Mouse (Mus musculus) CH12.LX (cell line): ENCODE measurements at regions not wholly inside any gene's neighbourhood (a gene's known extent, or its start where the extent isn't known, plus 50 kb on each side); places are given as distances from the start of the nearest gene placed in this dataset.

ENCODE experiments used
- DNase-seq: peaks from one replicate; pipeline ENCODE4 v3.0.0-alpha.2; 2013; ENCODE audit errors: extremely low read depth
- H3K27ac ChIP-seq: 2 replicates; pipeline ENCODE4 v1.5.1; 2012; ENCODE audit warnings: low read depth, mild to moderate bottlenecking, control low read depth, moderate library complexity; ENCODE audit not compliant: insufficient read depth
- H3K27me3 ChIP-seq: replicated peaks from 2 replicates; pipeline ENCODE3; 2012; ENCODE audit warnings: inconsistent platforms
- H3K36me3 ChIP-seq, 2 experiments: replicated peaks in 1 of 2; 2 replicates each; pipeline versions ENCODE3 to v1.6.1; 2012; ENCODE audit warnings: inconsistent platforms in 1 of 2, low read length in 1 of 2, mild to moderate bottlenecking in 1 of 2, mixed read lengths in 1 of 2, moderate library complexity in 1 of 2; ENCODE audit not compliant: control insufficient read depth in 1 of 2, insufficient read depth in 1 of 2
- H3K4me1 ChIP-seq, 2 experiments: 2 replicates each; pipeline ENCODE4 v1.6.1; 2012; ENCODE audit warnings: inconsistent platforms in 1 of 2, moderate library complexity in 1 of 2; ENCODE audit not compliant: insufficient read depth in 2 of 2, control insufficient read depth in 1 of 2
- H3K4me2 ChIP-seq: 2 replicates; pipeline ENCODE4 v1.6.1; 2012; ENCODE audit warnings: low read depth, mild to moderate bottlenecking, control low read depth; ENCODE audit not compliant: poor library complexity, insufficient read depth, severe bottlenecking
- H3K4me3 ChIP-seq, 3 experiments: fragments of 150-350 bp in 1 of 3; sonication (generic) in 1 of 3; replicated peaks in 1 of 3; 2 replicates each; pipeline versions ENCODE3 to v1.5.1; 2011 to 2012; ENCODE audit warnings: low read depth in 2 of 3, low read length in 2 of 3, mild to moderate bottlenecking in 2 of 3, moderate library complexity in 2 of 3, control low read depth in 1 of 3, improper control_type of control experiment in 1 of 3, inconsistent platforms in 1 of 3, mixed read lengths in 1 of 3; ENCODE audit not compliant: poor library complexity in 1 of 3
- H3K79me2 ChIP-seq: replicated peaks from 2 replicates; pipeline ENCODE4 v1.6.1; 2012; ENCODE audit warnings: mild to moderate bottlenecking, moderate library complexity; ENCODE audit not compliant: control insufficient read depth, poor library complexity, insufficient read depth, severe bottlenecking; ENCODE audit errors: extremely low read depth
- H3K9ac ChIP-seq: 2 replicates; pipeline ENCODE4 v1.6.1; 2012; ENCODE audit warnings: low read depth, mild to moderate bottlenecking, control low read depth, moderate library complexity; ENCODE audit not compliant: insufficient read depth
- H3K9me3 ChIP-seq: replicated peaks from 2 replicates; pipeline ENCODE3; 2012; ENCODE audit warnings: low read length, inconsistent platforms, mixed read lengths
- BHLHE40 ChIP-seq: IDR thresholded peaks from 2 replicates; pipeline ENCODE4 v1.6.1; 2011; ENCODE audit warnings: mild to moderate bottlenecking, low read depth, low read length, improper control_type of control experiment
- ELF1 ChIP-seq: IDR thresholded peaks from 2 replicates; pipeline ENCODE4 v1.6.1; 2014; ENCODE audit warnings: low read depth, mild to moderate bottlenecking, inconsistent platforms, low read length, improper control_type of control experiment
- EP300 ChIP-seq: IDR thresholded peaks from 2 replicates; pipeline ENCODE4 v1.6.1; 2011; ENCODE audit warnings: low read length, improper control_type of control experiment
- ETS1 ChIP-seq: conservative IDR thresholded peaks from 2 replicates; pipeline ENCODE4 v1.6.1; 2012; ENCODE audit warnings: low read depth, mild to moderate bottlenecking, inconsistent platforms, low read length, improper control_type of control experiment, moderate library complexity
- GABPA ChIP-seq: IDR thresholded peaks from 2 replicates; pipeline ENCODE4 v1.6.1; 2012; ENCODE audit warnings: low read depth, low read length, improper control_type of control experiment, inconsistent platforms; ENCODE audit not compliant: insufficient replicate concordance
- HCFC1 ChIP-seq: IDR thresholded peaks from 2 replicates; pipeline ENCODE4 v1.6.1; 2012; ENCODE audit warnings: low read depth, mild to moderate bottlenecking, inconsistent platforms, low read length, improper control_type of control experiment
- IRF4 ChIP-seq: IDR thresholded peaks from 2 replicates; pipeline ENCODE4 v1.6.1; 2014; ENCODE audit warnings: low read depth, mild to moderate bottlenecking, inconsistent platforms, low read length, improper control_type of control experiment
- JUND ChIP-seq: conservative IDR thresholded peaks from 2 replicates; pipeline ENCODE4 v1.6.1; 2011; ENCODE audit warnings: low read depth, low read length, improper control_type of control experiment
- KAT2A ChIP-seq: IDR thresholded peaks from 2 replicates; pipeline ENCODE4 v1.6.1; 2012; ENCODE audit warnings: low read length, improper control_type of control experiment, inconsistent platforms; ENCODE audit not compliant: insufficient replicate concordance
- MYC ChIP-seq: IDR thresholded peaks from 2 replicates; pipeline ENCODE4 v1.6.1; 2011; ENCODE audit warnings: low read depth, mild to moderate bottlenecking, improper control_type of control experiment, low read length
- NELFE ChIP-seq: IDR thresholded peaks from 2 replicates; pipeline ENCODE4 v1.6.1; 2011; ENCODE audit warnings: low read depth, low read length, improper control_type of control experiment
- POLR2AphosphoS2 ChIP-seq: IDR thresholded peaks from 2 replicates; pipeline ENCODE4 v1.6.1; 2011; ENCODE audit warnings: low read depth, low read length, improper control_type of control experiment
- RCOR1 ChIP-seq: conservative IDR thresholded peaks from 2 replicates; pipeline ENCODE4 v1.6.1; 2012; ENCODE audit warnings: low read depth, mild to moderate bottlenecking, inconsistent platforms, low read length, improper control_type of control experiment
- TBP ChIP-seq: conservative IDR thresholded peaks from 2 replicates; pipeline ENCODE4 v1.6.1; 2011; ENCODE audit warnings: low read depth, low read length, improper control_type of control experiment
- TCF12 ChIP-seq: IDR thresholded peaks from 2 replicates; pipeline ENCODE4 v1.6.1; 2014; ENCODE audit warnings: low read depth, mild to moderate bottlenecking, inconsistent platforms, low read length, improper control_type of control experiment
- UBTF ChIP-seq: IDR thresholded peaks from 2 replicates; pipeline ENCODE4 v1.6.1; 2012; ENCODE audit warnings: low read depth, mild to moderate bottlenecking, inconsistent platforms, low read length, improper control_type of control experiment, moderate library complexity
- USF2 ChIP-seq: conservative IDR thresholded peaks from 2 replicates; pipeline ENCODE4 v1.6.1; 2011; ENCODE audit warnings: low read depth, low read length, improper control_type of control experiment
- dilution Hi-C: fragments of 300-500 bp; cut with MboI; formaldehyde crosslinking; loops from 2 replicates; pipeline ENCODE4 v1.14.3; 2020; ENCODE audit warnings: low sequenced_read_pairs; ENCODE audit not compliant: extremely low pct_unique_long_range_greater_than_20kb, extremely low pct_ligation_motif_present
- in situ Hi-C: fragments of 300-500 bp; cut with MboI; formaldehyde crosslinking; loops from 3 replicates; pipeline ENCODE4 v1.14.3; 2019; ENCODE audit warnings: low sequenced_read_pairs, low pct_ligation_motif_present, low pct_unique_long_range_greater_than_20kb, mixed read lengths

- no peak overlapping the region for H3K4me3 ChIP-seq
- no peaks in the 10 kb centered on the region for H3K9me3 ChIP-seq
- no peaks in the 10 kb centered on the region for H3K4me1 ChIP-seq
- H3K27me3 ChIP-seq = no peaks in the 10 kb centered on the region
- H3K36me3 ChIP-seq = no peaks in the 10 kb centered on the region
- H3K9ac ChIP-seq = no peak overlapping the region
- in situ Hi-C loops (no loop called here), dilution Hi-C loops (no loop called here)
- no peak for DNase-seq
- no peak overlapping the region for H3K4me2 ChIP-seq
- H3K27ac ChIP-seq = no peak overlapping the region
- H3K79me2 ChIP-seq = no peaks in the 10 kb centered on the region
- no peak for TF ChIP-seq ETS1
Measured at GRCm38 (mm10) chr3:15212357-15212756, 119.7 kb downstream of the Gm9733 start.

DNA sequence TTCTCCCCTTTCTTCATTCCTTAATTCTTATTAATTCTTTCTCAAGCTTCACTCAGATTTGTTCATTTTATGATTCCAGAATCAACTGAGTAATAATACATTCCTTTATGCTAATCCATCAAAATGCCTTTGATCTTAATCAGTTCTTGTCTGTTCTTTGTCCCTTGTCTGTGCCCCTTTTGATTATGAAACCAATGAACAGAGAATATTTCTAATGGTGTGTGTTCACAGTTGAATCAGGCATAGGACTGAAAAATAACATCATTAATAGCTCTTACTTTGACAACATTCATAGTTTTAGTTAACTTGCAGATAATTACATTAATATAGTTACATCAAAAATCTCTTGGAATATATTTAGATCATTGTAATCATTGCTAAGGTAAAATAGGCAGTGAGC lies 114.5 kb downstream of the Gm9733 start:
- no peaks in the 10 kb centered on the region for H3K4me1 ChIP-seq
- no peak overlapping the region for H3K4me2 ChIP-seq
- H3K79me2 ChIP-seq = no peaks in the 10 kb centered on the region
- H3K27ac ChIP-seq = no peak overlapping the region
- no peaks in the 10 kb centered on the region for H3K36me3 ChIP-seq
- in situ Hi-C loops (no loop called here), dilution Hi-C loops (no loop called here)
- no peak overlapping the region for H3K9ac ChIP-seq
- no peaks in the 10 kb centered on the region for H3K27me3 ChIP-seq
- H3K4me3 ChIP-seq = no peak overlapping the region
- no peak for DNase-seq
- H3K9me3 ChIP-seq = no peaks in the 10 kb centered on the region
- TF ChIP-seq IRF4 = no peak
- TF ChIP-seq ETS1 = no peak
- no peak for TF ChIP-seq EP300
- TF ChIP-seq UBTF = no peak
- no peak for TF ChIP-seq ELF1
- TF ChIP-seq GABPA = no peak
- TF ChIP-seq HCFC1 = no peak
- TF ChIP-seq KAT2A = no peak
- no peak for TF ChIP-seq TBP
- no peak for TF ChIP-seq TCF12
- no peak for TF ChIP-seq RCOR1
- TF ChIP-seq JUND = no peak
- TF ChIP-seq POLR2AphosphoS2 = no peak
- TF ChIP-seq USF2 = no peak
- no peak for TF ChIP-seq NELFE
- TF ChIP-seq BHLHE40 = no peak
- no peak for TF ChIP-seq MYC
